Mouse (Mus musculus) CD4-positive naive resting alpha-beta T cell, adult 57 days (primary cell): ENCODE measurements around the gene Pbx1. TPM values are rescaled to one million over a fixed set of nuclear protein-coding genes. Genes with fewer than 3 reads are reported as not detected.

ENCODE experiments used
- total RNA-seq: library from RNA; stranded (reverse); gene quantifications from one replicate; pipeline ENCODE4 v1.2.4, GENCODE M21; 2023

The Pbx1 gene
- total RNA-seq, result 2.1 TPM

GRCm38 (mm10) chr1:168432232-168432280, at the start of gene Pbx1:
Gene Pbx1, minus strand, starts transcription at chr1:168432270.

